Mouse (Mus musculus) bone marrow macrophage, adult 2 months (primary cell): ENCODE data around the gene Dkkl1. TPM values are rescaled to one million over a fixed set of nuclear protein-coding genes. Genes with fewer than 3 reads are reported as not detected.

Source experiments
- H3K27ac ChIP-seq: 2 replicates; pipeline ENCODE4 v1.5.1; 2012; ENCODE audit warnings: low read depth, low read length; ENCODE audit not compliant: insufficient read depth
- H3K4me1 ChIP-seq: 2 replicates; pipeline ENCODE4 v1.6.1; 2012; ENCODE audit warnings: low read length; ENCODE audit not compliant: control insufficient read depth, insufficient read depth
- H3K4me3 ChIP-seq: 2 replicates; pipeline ENCODE4 v1.5.1; 2012; ENCODE audit warnings: mild to moderate bottlenecking, low read length, moderate library complexity; ENCODE audit not compliant: insufficient read depth
- CTCF ChIP-seq: IDR thresholded peaks from 2 replicates; pipeline ENCODE4 v1.5.1; 2012; ENCODE audit warnings: low read depth, mild to moderate bottlenecking, low read length, moderate library complexity
- POLR2A ChIP-seq: IDR thresholded peaks from 2 replicates; pipeline ENCODE4 v1.6.1; 2012; ENCODE audit warnings: mild to moderate bottlenecking, low read depth, low read length, borderline replicate concordance
- polyA plus RNA-seq: library from polyadenylated mRNA; stranded (reverse); fragments of >200 nt; gene quantifications from 2 replicates; pipeline ENCODE4 v1.2.4, GENCODE M21; 2012; ENCODE audit not compliant: missing spikeins, insufficient read depth, insufficient read length

The Dkkl1 gene
- polyA plus RNA-seq, 1 experiment = not detected

- H3K4me3 ChIP-seq = no peak overlapping the region
- no peak overlapping the region for H3K27ac ChIP-seq
- H3K4me1 ChIP-seq = no peaks in the 10 kb centered on the region
- no peak for TF ChIP-seq CTCF
- TF ChIP-seq POLR2A = no peak
Observed at GRCm38 (mm10) chr7:45229459-45230203, 17.7 kb upstream of the Dkkl1 start.

GRCm38 (mm10) chr7:45229046-45229445 lies 17.1 kb upstream of the Dkkl1 start:
- TF ChIP-seq CTCF = no peak
- TF ChIP-seq POLR2A = no peak
- H3K4me1 ChIP-seq = no peaks in the 10 kb centered on the region

GRCm38 (mm10) chr7:45228548-45228947 lies 16.6 kb upstream of the Dkkl1 start:
- TF ChIP-seq POLR2A (no peak), CTCF (no peak)
- no peak overlapping the region for H3K4me3 ChIP-seq
- no peak overlapping the region for H3K27ac ChIP-seq
- no peaks in the 10 kb centered on the region for H3K4me1 ChIP-seq

More at GRCm38 (mm10) chr7:45229046-45229445, 17.1 kb upstream of the Dkkl1 start:
- no peak overlapping the region for H3K27ac ChIP-seq
- no peak overlapping the region for H3K4me3 ChIP-seq

GRCm38 (mm10) chr7:45226421-45226820 lies 14.5 kb upstream of the Dkkl1 start:
- H3K27ac ChIP-seq = no peak overlapping the region
- no peak overlapping the region for H3K4me3 ChIP-seq
- no peak for TF ChIP-seq POLR2A
- no peak for TF ChIP-seq CTCF
- no peaks in the 10 kb centered on the region for H3K4me1 ChIP-seq

GRCm38 (mm10) chr7:45224826-45225225 lies 12.9 kb upstream of the Dkkl1 start:
- H3K27ac ChIP-seq = no peak overlapping the region
- H3K4me1 ChIP-seq = no peaks in the 10 kb centered on the region
- no peak overlapping the region for H3K4me3 ChIP-seq
- no peak for TF ChIP-seq POLR2A
- TF ChIP-seq CTCF = no peak

- no peak for TF ChIP-seq CTCF
- TF ChIP-seq POLR2A = no peak
- H3K4me3 ChIP-seq = no peak overlapping the region
- no peak overlapping the region for H3K27ac ChIP-seq
- no peaks in the 10 kb centered on the region; the same call in 1 of the 2 replicates for H3K4me1 ChIP-seq
Observed at GRCm38 (mm10) chr7:45221680-45222079, 9.7 kb upstream of the Dkkl1 start.

GRCm38 (mm10) chr7:45216442-45217183 lies 4.7 kb upstream of the Dkkl1 start:
- H3K27ac ChIP-seq = no peak overlapping the region
- no peak for TF ChIP-seq POLR2A
- TF ChIP-seq CTCF = no peak
- no peak overlapping the region for H3K4me3 ChIP-seq
- no peaks in the 10 kb centered on the region; the same call in 1 of the 2 replicates for H3K4me1 ChIP-seq

- Histone ChIP-seq H3K4me1 (no peaks in the 10 kb centered on the region; the same call in 1 of the 2 replicates), H3K4me3 (no peak within 1 kb of the TSS), H3K27ac (no peak within 1 kb of the TSS)
- TF ChIP-seq POLR2A = no peak
- no peak for TF ChIP-seq CTCF
Observed at GRCm38 (mm10) chr7:45215673-45216441, 3.9 kb upstream of the Dkkl1 start, which contains the start of gene Tead2. Gene Tead2, plus strand, starts transcription at chr7:45215753.

- Histone ChIP-seq H3K4me3 (no peak overlapping the region), H3K27ac (no peak overlapping the region), H3K4me1 (no peaks in the 10 kb centered on the region)
- no peak for TF ChIP-seq CTCF
- no peak for TF ChIP-seq POLR2A
Observed at GRCm38 (mm10) chr7:45213708-45214107, 1.8 kb upstream of the Dkkl1 start.
